Mouse (Mus musculus) cerebellum, postnatal 10 days (tissue): Measurements from ENCODE around the gene Gm17359.
A peak's percentile ranks its signal among the peaks of the same experiment; 100 is the strongest.
"Not testable (repeated sequence)": the region's sequence is repeated elsewhere in the genome, so short reads cannot be mapped to it uniquely, and the experiment has no call there.

Experiments
- DNase-seq, 2 experiments: peaks; one replicate each; pipeline ENCODE4 v3.0.0; 2021; ENCODE audit warnings: mixed read lengths in 2 of 2

Gm17359 gene

DNA sequence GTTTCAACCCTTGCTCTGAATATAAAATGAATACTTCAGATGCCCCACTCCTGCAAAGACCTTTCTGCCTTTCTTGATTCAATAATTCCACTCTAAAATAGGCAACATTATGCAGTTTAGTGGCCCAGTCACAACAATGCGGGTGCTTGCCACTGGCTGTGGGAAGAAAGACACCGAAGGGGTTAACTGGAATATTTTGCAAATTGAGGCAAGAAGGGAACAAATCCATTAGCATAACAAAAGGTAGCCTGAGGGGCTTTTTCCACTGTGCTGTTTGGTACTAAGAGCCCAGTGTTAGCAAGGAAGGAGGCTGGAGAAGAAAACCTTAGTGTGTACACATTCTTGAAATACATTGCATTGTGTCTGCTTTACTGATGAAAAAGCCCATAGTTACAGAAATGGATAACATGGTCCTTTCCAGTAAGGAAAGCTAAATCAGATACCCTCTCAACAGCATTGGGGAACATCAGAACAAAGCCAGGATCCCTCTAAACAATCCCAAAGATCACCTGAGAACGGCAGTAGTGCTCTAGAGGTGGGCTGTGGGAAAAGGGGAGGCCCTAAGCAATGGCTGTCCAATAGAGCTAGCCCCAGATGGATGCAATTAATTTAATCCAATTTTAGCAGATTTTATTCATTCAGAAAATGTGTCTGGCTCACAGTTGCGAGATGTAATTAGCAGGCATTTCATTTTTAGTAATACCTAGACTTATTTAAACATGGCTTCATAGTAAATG lies 80.7 kb downstream of the Gm17359 start:
- DNase-seq: no peak

DNA sequence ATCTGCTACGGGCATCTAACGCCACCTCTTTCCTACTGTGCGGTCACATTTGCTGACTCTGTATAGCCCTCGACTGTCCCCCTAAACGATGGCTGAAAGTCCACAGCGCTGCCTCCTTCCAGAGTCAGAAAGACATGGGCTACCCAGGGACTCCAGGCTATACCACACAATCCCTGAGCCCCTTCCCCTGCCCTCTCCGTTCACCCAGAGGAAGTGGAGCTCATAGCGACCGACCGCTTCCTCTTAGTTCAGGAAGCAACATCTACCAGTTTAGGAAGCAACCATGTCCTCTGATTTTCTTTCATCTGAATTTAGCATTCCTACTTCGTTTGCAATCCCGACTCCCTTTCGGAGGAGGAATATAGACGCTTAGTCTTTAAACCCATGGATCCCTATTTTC lies 82.5 kb downstream of the Gm17359 start:
- DNase-seq: peak in 1 of 2 experiments; percentile 8

DNA sequence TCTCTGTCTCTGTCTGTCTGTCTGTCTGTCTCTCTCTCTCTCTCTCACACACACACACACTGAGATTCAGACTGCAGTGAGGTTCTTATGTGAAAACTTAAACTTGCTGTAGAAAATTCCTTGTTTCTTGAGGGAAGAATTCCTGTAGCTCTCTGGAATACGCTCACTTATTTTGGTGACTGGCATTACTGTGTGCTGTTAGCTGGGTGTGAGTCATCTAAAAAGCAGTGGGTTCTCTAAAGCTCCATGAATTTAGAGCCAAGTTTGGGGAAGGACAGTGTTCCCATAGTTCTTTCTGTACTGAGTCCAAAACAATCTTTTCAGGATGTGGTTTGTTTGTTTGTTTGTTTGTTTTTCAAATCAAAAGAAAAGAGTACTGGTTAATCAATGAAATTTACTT lies 89.0 kb downstream of the Gm17359 start:
- no peak for DNase-seq

DNA sequence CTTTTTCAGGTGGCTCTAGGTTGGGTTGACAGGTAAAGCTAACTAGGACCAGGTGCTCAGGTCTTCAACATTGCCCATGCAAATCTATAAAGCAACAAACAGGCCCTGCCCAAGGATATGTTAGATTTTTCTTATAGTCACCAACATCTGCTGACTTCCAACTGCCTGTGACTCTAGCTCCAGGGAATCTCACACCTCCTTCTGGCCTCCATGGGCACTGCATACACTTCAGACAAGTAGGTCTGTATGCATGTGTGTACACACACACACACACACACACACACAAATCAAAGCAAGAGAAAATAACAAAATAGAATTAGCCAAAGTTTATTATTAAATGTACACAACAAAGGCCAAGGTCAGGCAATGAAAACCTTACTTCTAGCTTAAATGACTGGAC lies 97.1 kb downstream of the Gm17359 start:
- DNase-seq: no peak

DNA sequence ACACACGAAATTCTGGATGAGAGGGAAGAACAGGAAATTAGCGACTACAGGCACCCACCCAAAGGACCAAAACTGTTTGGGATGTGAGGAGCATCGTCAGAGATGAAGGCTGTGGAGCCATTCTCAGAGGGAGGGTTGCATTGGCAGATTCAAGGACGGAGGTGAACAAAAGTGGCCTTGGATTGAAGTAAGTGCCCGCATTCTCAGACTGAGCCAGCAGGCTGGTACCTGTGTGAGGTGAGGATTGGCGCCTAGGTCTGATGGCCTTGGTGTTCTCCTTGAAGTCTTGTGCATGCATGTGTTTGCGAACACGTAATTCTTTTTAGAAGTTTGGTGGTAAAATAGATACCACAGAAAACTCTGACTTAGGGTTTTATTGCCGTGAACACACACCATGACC lies 98.0 kb downstream of the Gm17359 start:
- DNase-seq: no peak

DNA sequence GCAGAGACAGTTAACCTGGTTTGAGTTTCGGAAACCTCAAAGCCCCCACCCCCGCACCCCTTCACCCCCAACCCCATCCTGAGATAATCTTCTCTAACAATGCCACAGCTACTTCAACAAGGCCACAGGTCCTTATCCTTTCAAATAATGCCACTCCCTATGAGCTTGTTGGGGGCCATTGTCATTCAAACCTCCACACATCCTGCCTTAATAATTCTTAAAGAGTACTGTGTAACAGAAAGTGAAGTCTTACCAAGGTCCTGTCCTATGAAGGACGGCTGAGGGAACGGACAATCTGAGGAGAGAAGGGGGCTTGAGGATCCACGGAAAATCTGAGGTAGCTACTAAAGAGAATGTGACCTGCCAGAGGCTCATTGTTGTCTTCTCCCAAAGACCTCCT lies 98.5 kb downstream of the Gm17359 start:
- DNase-seq: no peak

DNA sequence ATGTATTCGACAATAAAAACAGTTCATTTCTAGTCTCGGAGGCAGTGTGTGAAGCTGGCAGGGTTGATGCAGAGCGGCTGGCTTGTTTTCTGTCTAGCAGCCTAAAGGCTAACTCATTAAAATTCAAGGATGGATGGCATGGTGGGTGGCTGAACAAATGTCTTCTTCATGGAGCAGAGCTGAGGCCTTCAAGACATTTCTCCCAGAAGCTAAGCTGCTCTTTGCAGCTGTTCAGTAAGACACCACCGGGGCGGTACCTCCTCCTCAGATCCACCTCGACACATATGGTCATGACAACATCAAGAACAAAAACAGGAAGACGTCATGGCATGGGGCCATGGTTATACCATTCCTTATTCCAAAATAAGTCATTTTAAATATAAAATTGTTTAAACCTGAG lies 99.7 kb downstream of the Gm17359 start:
- no peak for DNase-seq

DNA sequence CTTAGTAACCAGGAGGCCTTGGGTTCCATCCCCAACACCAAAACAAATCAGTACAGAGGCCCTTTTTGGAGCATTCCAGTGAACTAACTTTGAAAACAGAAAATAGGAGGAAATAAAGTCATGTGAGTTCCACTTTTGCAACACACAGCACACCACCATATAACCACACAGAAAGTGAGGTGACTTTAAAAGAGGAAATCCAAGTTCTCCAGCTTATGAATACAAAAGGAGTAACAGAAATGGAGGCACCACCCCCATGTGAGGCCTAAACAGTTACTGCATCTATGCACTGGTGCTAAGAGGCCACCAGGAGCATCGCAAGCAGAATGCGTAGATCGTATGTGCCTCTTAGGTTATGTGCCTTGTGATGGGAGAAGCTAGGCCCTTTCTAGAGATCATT lies 101.8 kb downstream of the Gm17359 start:
- no peak for DNase-seq

DNA sequence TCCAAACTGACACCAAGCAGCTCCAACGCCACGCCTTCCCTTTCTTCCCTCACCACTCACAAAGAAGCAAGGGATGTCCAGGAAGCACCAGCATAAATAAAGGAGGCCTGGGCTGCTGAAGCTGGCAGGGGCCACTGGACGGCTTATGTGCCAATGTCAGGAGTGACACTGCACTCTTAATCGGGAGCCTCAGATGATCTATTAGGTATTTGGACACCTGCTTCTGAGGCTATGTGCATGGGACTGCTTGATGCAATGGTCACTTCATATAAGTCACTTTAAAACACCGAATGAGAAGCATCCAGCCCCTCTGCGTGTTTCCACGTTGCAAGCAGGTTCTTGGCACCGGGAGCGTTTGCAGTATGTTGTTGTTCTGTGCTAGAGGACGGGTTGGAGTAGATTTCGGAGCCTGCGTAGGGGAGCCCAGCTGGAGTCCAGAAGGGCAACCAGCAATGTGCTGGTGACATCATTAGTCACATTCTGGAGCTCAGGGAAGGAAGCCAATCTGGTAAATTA lies 104.6 kb downstream of the Gm17359 start:
- DNase-seq: peak; percentile 87 to 90

DNA sequence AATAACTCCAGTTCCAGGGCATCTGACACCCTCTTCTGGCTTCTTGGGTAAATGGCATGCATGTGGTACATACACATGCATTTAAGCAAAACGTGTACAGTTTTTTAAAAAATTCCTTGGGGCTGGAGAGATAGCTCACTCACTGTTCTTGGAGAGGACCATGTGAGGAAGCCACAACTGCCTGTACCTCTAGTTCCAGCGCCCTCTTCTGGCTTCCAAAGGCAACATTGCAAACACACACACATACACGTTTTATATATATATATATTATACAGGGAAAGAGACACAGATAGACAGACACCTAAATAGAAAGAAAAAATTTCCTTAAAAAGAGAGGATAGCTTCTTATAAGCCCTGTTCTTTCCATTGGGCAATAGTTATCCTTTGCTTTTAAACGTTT lies 107.4 kb downstream of the Gm17359 start:
- DNase-seq: no peak

DNA sequence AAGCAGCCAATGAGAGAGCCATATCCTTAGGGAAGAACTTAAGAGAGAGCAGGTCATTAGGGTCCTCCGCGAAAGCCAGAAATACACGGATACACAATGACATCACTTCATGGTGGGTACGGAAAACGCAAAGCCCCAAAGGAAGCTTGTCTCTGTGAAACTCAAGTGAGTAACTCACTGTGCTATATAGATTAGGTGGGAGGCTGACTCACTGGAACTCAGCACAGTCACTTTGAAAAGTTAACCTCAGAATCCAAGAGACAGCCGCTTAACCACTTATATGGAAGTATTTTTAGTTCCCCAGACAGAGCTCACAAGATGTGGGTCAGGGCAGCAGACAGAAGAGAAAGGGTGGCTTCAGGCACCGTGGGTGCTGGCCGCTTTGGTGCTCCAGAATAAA lies 108.6 kb downstream of the Gm17359 start:
- no peak for DNase-seq

DNA sequence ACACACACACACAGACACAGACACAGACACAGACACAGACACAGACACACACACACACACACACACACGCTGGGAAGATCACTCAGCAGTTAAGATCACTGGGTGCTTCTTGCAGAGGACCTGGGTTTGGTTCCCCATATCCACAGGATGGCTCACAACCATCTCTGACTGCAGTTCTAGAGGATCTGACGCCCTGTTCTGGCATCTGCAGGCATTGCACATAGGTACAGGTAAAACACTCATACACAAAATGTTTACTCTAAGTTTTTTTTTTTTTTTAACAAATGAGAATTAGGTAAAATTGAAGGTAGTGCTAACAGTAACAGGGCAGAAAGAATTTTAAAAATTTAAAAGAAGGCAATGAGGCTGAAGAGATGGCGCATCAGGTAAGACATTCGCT lies 109.7 kb downstream of the Gm17359 start:
- no peak for DNase-seq

DNA sequence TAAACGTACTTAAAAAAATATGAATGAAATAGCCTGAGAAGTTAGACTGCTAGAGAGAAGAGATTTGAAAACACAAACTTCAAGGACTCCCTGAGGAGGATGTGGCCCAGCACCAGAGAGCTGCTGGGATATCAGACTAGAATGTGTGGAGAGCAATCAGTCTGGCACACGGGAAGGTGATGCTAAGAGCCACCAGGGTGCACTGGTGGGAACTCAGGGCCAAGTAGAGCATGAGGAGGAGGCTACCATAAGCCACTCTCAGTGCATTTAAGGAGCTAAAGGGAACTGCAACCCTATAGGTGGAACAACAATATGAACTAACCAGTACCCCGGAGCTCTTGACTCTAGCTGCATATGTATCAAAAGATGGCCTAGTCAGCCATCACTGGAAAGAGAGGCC lies 110.2 kb downstream of the Gm17359 start:
- DNase-seq: not testable (repeated sequence)

DNA sequence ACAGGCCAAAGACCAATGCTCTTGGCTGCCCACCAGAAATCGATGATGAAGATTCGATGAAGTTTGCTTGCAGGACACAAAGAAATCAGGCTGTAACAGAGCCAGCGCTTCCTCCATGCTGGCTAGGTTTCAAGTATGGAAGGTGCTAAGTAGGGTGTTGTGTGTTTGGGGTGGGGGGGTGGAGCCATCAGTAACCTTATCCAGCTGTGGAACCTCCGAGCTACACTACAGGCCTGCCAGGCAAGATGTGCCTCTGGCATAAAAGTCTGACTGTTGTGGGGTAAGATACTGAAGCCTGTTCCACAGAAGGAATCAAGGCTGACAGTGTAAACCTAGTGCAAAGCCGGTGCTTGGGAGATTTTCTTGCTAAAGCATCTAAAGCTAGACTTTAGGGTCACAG lies 112.0 kb downstream of the Gm17359 start:
- no peak for DNase-seq

DNA sequence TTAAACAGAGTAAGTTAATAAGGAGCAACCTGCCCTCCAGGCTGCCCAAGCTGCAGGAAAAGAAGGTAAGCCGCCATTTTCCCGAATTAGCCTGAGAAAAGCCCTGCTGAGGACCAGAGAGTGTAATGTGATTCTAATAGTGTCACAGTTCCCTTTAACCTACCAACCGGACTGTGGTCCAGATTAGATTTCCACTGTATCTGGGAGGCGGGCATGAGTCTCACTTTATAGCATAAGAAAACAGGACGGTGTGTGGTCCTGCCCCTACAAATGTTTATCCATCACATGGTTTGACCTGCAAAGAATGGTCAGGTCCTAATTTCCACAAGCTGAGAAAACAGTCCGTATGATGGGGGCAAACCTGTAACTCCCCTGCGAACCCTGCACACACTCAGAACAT lies 112.9 kb downstream of the Gm17359 start:
- DNase-seq: no peak

DNA sequence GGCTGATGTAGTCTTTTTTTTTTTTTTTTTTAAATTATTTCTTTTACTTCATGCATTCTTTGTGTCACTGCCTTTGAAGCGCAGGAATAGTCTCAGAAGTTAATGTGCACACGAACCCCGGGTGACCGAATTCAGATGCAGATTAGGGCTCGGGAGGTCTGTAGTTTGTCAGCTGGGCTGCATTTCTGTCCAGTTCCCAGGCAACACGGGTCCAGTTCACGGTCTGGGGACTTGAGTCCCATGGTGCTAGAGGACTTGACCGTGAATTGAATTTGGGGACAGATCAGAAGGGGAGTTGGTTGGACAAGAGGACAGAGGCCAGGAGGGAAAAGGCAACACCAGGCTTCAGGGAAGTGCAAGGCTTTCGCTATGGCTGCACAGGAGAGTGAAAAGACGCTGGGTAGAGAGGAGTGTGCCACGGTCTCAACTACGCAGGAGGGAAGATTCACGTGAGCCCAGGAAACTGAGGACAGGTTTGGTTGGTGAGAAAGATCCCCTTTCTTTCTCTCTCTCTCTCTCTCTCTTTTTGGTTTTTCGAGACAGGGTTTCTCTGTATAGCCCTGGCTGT lies 116.3 kb downstream of the Gm17359 start:
- DNase-seq: no peak

DNA sequence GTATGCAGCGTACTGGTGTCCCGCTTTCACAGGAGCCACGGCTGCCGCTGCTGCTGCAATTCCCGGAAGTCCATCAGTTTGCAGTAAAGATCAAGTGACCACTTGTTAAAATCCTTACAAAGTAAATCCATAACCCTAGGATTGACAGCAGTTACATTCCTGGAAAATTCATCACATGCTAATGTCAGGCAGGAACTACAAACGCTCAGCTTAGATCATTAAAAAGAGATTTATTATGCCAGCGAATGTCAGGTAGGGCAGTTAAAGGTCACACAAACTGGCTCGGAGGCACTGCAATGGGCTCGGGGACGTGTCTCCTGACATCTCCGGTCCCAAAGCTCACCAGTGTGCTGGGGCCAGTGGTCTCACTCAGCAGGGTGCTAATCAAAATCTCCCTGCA lies 119.3 kb downstream of the Gm17359 start:
- DNase-seq: no peak

DNA sequence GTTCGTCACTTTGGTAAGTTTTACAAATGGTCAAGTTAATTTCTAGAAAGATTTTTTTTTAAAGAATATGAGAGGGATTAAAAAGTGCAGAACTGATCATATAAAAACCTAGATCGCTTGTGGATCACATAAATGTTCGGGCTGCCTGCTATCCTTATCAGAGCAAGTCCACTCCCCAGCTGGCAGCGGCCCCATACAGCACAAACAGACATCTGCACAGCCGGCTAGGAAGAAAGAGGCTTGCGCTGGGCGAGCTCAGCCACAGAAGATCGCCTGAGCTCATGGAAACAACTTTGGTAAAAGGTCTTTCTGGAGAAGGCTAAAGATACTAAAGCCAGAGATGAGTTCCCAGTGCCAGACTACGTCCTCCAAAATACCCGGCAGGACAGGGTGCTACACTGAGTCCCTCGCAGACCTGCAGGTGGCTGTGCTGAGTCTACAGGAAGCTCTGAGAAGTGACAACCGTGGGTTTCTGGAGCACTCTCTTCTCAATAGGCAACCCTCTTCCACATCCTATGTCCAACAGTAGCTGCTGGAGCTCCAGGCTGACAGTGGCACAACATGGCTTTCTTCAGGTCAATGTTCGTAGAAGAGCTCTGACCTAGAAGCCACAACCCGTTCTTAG lies 122.3 kb downstream of the Gm17359 start:
- DNase-seq: peak; percentile 40 to 62

DNA sequence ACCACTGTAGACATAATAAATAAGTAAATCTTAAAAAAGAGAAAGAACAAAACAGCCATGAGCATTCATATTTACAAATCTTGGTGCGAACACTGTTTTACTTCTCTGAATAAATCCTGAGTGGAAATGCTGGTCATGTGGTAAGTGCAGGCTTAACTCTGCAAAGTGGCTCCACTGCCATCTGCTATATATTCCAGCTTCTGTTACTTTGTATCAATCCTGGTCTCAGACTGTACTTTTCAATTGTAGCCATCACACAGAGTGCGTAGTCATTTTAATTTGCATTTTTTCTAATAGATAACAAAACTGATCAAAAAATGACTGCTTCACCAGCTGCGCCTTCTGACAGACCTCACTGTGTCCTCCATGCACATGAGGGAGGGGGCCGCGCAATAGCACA lies 133.0 kb downstream of the Gm17359 start:
- no peak for DNase-seq

DNA sequence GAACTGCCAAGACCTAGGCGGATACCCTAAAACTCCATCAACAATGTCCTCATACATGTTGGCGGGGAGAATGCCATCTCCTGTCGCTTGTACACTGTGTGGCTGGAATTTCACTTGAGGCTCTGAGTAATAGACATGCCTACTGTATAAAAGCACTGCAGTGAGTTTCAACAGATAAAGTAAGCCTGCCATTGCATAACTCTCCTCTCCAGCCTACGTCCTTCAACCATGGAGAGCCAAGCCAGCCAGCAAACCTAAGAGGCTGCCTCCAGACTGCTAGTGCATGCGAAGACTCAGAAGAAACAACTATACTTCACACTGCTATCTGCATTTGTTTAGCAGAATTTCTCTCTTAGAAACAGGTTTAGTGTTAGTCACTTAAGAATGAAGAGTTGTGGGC lies 135.9 kb downstream of the Gm17359 start:
- DNase-seq: no peak

DNA sequence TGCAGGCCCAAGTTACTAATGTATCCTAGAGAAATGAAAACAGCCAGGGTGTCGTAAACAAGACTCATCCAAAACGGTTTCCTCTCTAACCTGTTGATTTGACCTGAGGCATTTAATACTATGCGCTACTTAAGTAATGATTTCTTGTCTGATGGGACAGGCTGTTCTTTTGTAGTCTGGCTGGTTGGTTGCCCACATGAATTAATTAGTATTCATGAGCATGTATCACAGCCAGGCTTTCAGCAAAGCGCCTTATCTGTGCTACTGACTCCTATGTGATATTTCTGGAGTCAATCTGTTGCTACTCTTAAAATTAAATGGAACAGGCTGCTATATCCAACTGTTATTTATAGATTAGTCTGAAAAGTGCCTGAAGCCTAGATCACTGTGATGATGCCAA lies 138.4 kb downstream of the Gm17359 start:
- peak; percentile 31 to 40 for DNase-seq

DNA sequence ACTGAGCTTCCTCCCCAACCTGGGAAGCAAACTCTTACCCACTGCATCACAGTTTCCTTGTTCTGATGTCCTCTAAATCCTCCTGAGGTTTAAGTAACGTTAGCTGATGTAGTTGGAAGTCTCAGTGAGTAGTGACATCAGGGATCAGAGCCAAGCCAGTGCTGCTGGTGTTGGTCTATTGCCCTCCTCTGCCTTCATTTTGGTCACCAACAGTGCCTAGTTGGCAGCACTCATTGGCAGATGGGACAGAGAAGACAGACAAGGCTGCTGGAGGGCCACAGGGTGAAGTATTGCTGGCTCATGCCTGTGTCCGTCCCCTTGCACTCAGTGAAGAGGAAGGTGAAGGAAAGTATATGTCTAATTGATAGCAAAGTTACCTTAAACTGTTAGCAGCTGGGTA lies 139.5 kb downstream of the Gm17359 start:
- DNase-seq: peak; percentile 79 to 88

DNA sequence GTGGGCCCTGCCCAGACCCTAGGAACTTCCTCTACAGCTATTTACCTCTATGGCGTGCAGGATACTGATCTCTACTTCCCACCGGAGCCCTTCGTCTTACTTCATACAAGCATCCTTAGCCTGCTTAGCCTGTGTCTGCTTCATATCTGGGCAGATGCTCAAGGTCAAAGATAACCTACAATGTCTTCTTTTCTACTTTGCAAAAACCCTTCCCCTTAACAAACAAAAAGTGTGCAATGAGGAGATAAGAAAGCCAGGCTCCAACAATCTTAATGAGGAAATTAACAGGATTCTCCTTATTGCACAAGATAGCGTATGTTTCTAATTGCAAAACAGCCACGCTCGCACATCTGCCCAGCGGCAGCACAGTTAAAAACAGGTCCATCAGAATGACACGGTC lies 141.9 kb downstream of the Gm17359 start:
- DNase-seq: no peak

DNA sequence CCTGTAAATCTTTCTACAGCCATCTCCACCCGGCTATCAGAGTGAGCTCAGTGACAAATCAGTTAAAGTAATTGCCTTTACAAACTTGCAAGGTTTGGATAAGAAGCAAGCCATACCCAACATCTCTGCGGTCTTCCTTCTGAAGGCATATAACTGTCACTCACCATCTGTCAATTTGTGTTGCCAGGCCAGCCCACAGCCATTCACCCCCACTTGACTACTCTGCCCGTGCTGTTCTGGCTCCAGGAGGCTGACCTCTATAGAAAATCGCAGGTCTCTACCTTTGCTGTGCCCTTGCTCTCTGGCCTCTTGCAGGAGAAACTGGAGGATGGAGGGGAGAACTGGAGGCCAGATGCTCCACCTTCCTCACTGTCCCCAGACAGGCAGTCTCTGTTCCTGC lies 142.4 kb downstream of the Gm17359 start:
- DNase-seq: peak; percentile 52 to 53
